ENCODE assay signal across 10 mouse cellular contexts in the genomic region with DNA sequence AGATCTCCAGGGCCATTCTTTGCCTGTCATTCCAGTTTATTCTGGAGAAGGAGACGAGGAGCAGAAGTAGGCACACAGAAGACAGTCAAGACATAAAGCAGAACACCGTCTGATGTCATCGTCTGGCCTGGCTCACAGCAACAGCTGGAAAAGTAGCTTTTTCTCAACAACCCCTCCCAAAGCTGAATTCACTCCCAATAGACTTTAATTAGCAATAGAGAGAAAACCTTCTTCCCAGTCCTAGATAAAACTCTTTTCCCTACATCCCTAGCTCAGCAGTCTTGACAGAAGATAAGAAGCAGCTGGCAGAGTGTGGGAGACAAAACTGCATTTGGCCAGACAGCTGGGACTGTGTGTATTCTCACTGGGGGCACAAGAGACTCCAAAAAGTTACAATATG. TPM values are rescaled to one million over a fixed set of nuclear protein-coding genes. Genes with fewer than 3 reads are reported as not detected.
DNase-seq lines count a peak whose midpoint lies in the region; ATAC-seq and TF ChIP-seq lines count a peak whose summit lies in the region.
"Had no signal": no experiment of that assay in that cellular context is flagged by ENCODE, and none has a peak within 500 bp of the region (broad histone marks: within the 10 kb centered on the region; RNA-seq: fewer than 3 reads in every experiment).

No protein-coding gene starts in this region.

- H3K27me3 ChIP-seq in liver, adult 2 months (ENCODE audit: control insufficient read depth, insufficient read depth, low read length) = no peaks in the 10 kb centered on the region
- H3K27me3 ChIP-seq in liver, postnatal 0 days (ENCODE audit: insufficient read depth, low read length) = no peaks in the 10 kb centered on the region
- no peaks in the 10 kb centered on the region for H3K27me3 ChIP-seq in intestine, embryonic 16.5 days (replicated peaks; ENCODE audit: control insufficient read depth, insufficient read depth, low read length)
- H3K27me3 ChIP-seq in stomach, postnatal 0 days (ENCODE audit: control insufficient read depth, insufficient read depth, low read length) = no peaks in the 10 kb centered on the region
- H3K27me3 ChIP-seq in limb, embryonic 10.5 days (ENCODE audit: low read depth, poor library complexity, severe bottlenecking) = no peaks in the 10 kb centered on the region
- H3K27me3 ChIP-seq: hindbrain, embryonic 13.5 days had no signal

- WGBS in liver, adult 2 months = 72% methylated on average over 3 of the region's 3 CpGs
- WGBS in liver, postnatal 0 days (ENCODE audit: insufficient replicate concordance) = 62% methylated on average over 3 of the region's 3 CpGs
- 44% methylated on average over 3 of the region's 3 CpGs for WGBS in intestine, embryonic 16.5 days
- WGBS in stomach, postnatal 0 days = 46% methylated on average over 3 of the region's 3 CpGs
- WGBS in limb, embryonic 10.5 days = 30% methylated on average over 3 of the region's 3 CpGs

- no peak for ATAC-seq in liver, postnatal 0 days
- ATAC-seq in intestine, embryonic 16.5 days = peak; percentile 82
- ATAC-seq in stomach, postnatal 0 days (ENCODE audit: low FRiP score, low TSS enrichment) = peak; percentile 53; the same call in 1 of the 2 replicates

- intact Hi-C loops in left cerebral cortex, postnatal 36 days (cut with DNase I) = no loop called here

- DNase-seq in liver, adult 2 months (ENCODE audit: extremely low read depth, low read depth, low spot score) = peak; percentile 31
- DNase-seq in liver, postnatal 0 days = no peak
- DNase-seq in heart, adult 8-10 months (ENCODE audit: low spot score) = peak; percentile 75
- peak; percentile 16 for DNase-seq in stomach, postnatal 0 days (ENCODE audit: low spot score)
- DNase-seq in cerebellum, postnatal 36 days = no peak
- DNase-seq in limb, embryonic 10.5 days (ENCODE audit: low spot score) = no peak
- no peak for DNase-seq in left cerebral cortex, postnatal 36 days (ENCODE audit: low spot score in 2 of 2)

- H3K9me3 ChIP-seq in liver, postnatal 0 days (ENCODE audit: low read length) = no peaks in the 10 kb centered on the region
- no peaks in the 10 kb centered on the region for H3K9me3 ChIP-seq in intestine, embryonic 16.5 days (ENCODE audit: control insufficient read depth, low read length)
- no peaks in the 10 kb centered on the region for H3K9me3 ChIP-seq in stomach, postnatal 0 days (ENCODE audit: control insufficient read depth, low read length)
- no peaks in the 10 kb centered on the region for H3K9me3 ChIP-seq in limb, embryonic 10.5 days (replicated peaks)
- H3K9me3 ChIP-seq: hindbrain, embryonic 13.5 days had no signal

- H3K79me2 ChIP-seq in liver, adult 2 months (ENCODE audit: control insufficient read depth, insufficient read depth, low read length) = no peaks in the 10 kb centered on the region

- H3K36me3 ChIP-seq in liver, adult 2 months (ENCODE audit: control insufficient read depth, insufficient read depth, low read length) = no peaks in the 10 kb centered on the region
- H3K36me3 ChIP-seq in liver, postnatal 0 days (replicated peaks; ENCODE audit: insufficient read depth, low read length) = no peaks in the 10 kb centered on the region
- no peaks in the 10 kb centered on the region for H3K36me3 ChIP-seq in intestine, embryonic 16.5 days (ENCODE audit: control insufficient read depth, insufficient read depth, low read length)
- no peaks in the 10 kb centered on the region for H3K36me3 ChIP-seq in stomach, postnatal 0 days (ENCODE audit: control insufficient read depth, insufficient read depth, low read length)
- H3K36me3 ChIP-seq in limb, embryonic 10.5 days = no peaks in the 10 kb centered on the region
- H3K36me3 ChIP-seq: hindbrain, embryonic 13.5 days had no signal

- no peak overlapping the region for H3K9ac ChIP-seq in liver, adult 2 months (ENCODE audit: low read depth, low read length)
- no peak overlapping the region for H3K9ac ChIP-seq in liver, postnatal 0 days (replicated peaks)
- H3K9ac ChIP-seq in intestine, embryonic 16.5 days (ENCODE audit: low read depth, low read length) = no peak overlapping the region
- no peak overlapping the region for H3K9ac ChIP-seq in stomach, postnatal 0 days (ENCODE audit: low read length)
- H3K9ac ChIP-seq: hindbrain, embryonic 13.5 days had no signal

- TF ChIP-seq POLR2A in liver, adult 2 months (IDR thresholded peaks at IDR 0.05; ENCODE audit: extremely low read depth, insufficient read depth, low read length) = no peak

- H3K4me2 ChIP-seq in liver, postnatal 0 days (ENCODE audit: low read depth, low read length) = no peak overlapping the region
- H3K4me2 ChIP-seq in intestine, embryonic 16.5 days (ENCODE audit: low read depth, low read length) = no peak overlapping the region
- no peak overlapping the region for H3K4me2 ChIP-seq in stomach, postnatal 0 days (replicated peaks; ENCODE audit: low read depth)
- H3K4me2 ChIP-seq: hindbrain, embryonic 13.5 days had no signal

- no peak overlapping the region for H3K4me3 ChIP-seq in liver, adult 2 months (ENCODE audit: insufficient read depth, low read depth, low read length)
- no peak overlapping the region for H3K4me3 ChIP-seq in liver, postnatal 0 days (ENCODE audit: low read depth, low read length)
- no peak overlapping the region for H3K4me3 ChIP-seq in intestine, embryonic 16.5 days (ENCODE audit: low read length)
- H3K4me3 ChIP-seq in stomach, postnatal 0 days (ENCODE audit: low read depth, low read length) = no peak overlapping the region
- no peak overlapping the region for H3K4me3 ChIP-seq in limb, embryonic 10.5 days
- H3K4me3 ChIP-seq: hindbrain, embryonic 13.5 days had no signal

- H3K4me1 ChIP-seq in liver, adult 2 months (ENCODE audit: control insufficient read depth, insufficient read depth, low read length) = no peaks in the 10 kb centered on the region
- no peaks in the 10 kb centered on the region for H3K4me1 ChIP-seq in liver, postnatal 0 days (ENCODE audit: insufficient read depth)
- no peaks in the 10 kb centered on the region for H3K4me1 ChIP-seq in intestine, embryonic 16.5 days (ENCODE audit: control insufficient read depth, insufficient read depth, low read length)
- H3K4me1 ChIP-seq in stomach, postnatal 0 days (replicated peaks; ENCODE audit: control insufficient read depth, insufficient read depth) = no peaks in the 10 kb centered on the region
- no peaks in the 10 kb centered on the region for H3K4me1 ChIP-seq in limb, embryonic 10.5 days
- H3K4me1 ChIP-seq: hindbrain, embryonic 13.5 days had no signal

- TF ChIP-seq CTCF in liver, adult 2 months (IDR thresholded peaks at IDR 0.05; ENCODE audit: low read depth, low read length) = no peak
- no peak for TF ChIP-seq CTCF in liver, postnatal 0 days (IDR thresholded peaks at IDR 0.05; ENCODE audit: low read depth)
- TF ChIP-seq CTCF in stomach, postnatal 0 days (IDR thresholded peaks at IDR 0.05; ENCODE audit: low read depth) = no peak

- H3K27ac ChIP-seq in liver, adult 2 months (replicated peaks; ENCODE audit: insufficient read depth, low read depth, low read length) = no peak overlapping the region
- H3K27ac ChIP-seq in liver, postnatal 0 days (ENCODE audit: low read depth) = no peak overlapping the region
- no peak overlapping the region for H3K27ac ChIP-seq in intestine, embryonic 16.5 days (ENCODE audit: low read length)
- H3K27ac ChIP-seq in stomach, postnatal 0 days (replicated peaks) = no peak overlapping the region
- no peak overlapping the region for H3K27ac ChIP-seq in limb, embryonic 10.5 days
- H3K27ac ChIP-seq: hindbrain, embryonic 13.5 days had no signal

- no peak for TF ChIP-seq EP300 in liver, postnatal 0 days (IDR thresholded peaks at IDR 0.05; ENCODE audit: low read depth)
- TF ChIP-seq EP300 in stomach, postnatal 0 days (optimal IDR thresholded peaks at IDR 0.05) = no peak

RNA-seq across cellular contexts. Expression of a gene that starts 59.3 kb away (rescaled TPM):
- 0.65 and 1.3 TPM in 2 replicates for total RNA-seq in liver, adult 2 months (2014; rRNA removed)
- polyA plus RNA-seq in liver, adult 2 months (2012; rRNA removed) = 0.62 and 0.69 TPM in 2 replicates
- 1.7 and 1.8 TPM in 2 replicates for polyA plus RNA-seq in liver, postnatal 0 days (2015; fragmentation: Nextera tagmentation; extraction: Ambion mirVana)
- total RNA-seq in heart, adult 8-10 months (2022) = 1 to 10 TPM; 5.7 to 8.5 (median 6.1) TPM
- polyA plus RNA-seq in intestine, embryonic 16.5 days (2015; fragmentation: Nextera tagmentation; extraction: Ambion mirVana) = 4.1 and 4.8 TPM in 2 replicates
- polyA plus RNA-seq in stomach, postnatal 0 days (2015; fragmentation: Nextera tagmentation; extraction: Ambion mirVana) = 15.4 and 20.4 TPM in 2 replicates
- 1.3 and 1.6 TPM in 2 replicates for polyA plus RNA-seq in limb, embryonic 10.5 days (2016; fragmentation: Nextera tagmentation; extraction: Ambion mirVana)
- total RNA-seq in left cerebral cortex, postnatal 36 days (2021) = 1 to 10 TPM; 1.2 to 1.3 TPM
- total RNA-seq: monocyte, adult 5-6 weeks had no signal

Comparison
In these comparisons a context has a peak if more than half of its experiments do, and no peak if none do; other contexts are left out.
1. DNase-seq: peak in liver, adult 2 months (single experiment), heart, adult 8-10 months (single experiment) and stomach, postnatal 0 days (single experiment); none in liver, postnatal 0 days (single experiment), cerebellum, postnatal 36 days (0 of 2), limb, embryonic 10.5 days (single experiment) and left cerebral cortex, postnatal 36 days (0 of 2).